Mouse (Mus musculus) cortical plate, adult 2 months (tissue): ENCODE measurements at regions not wholly inside any gene's neighbourhood (a gene's known extent, or its start where the extent isn't known, plus 50 kb on each side); places are given as distances from the start of the nearest gene placed in this dataset.

ENCODE experiments used
- CTCF ChIP-seq: fragments of 200-500 bp; IDR thresholded peaks from 2 replicates; pipeline ENCODE4 v1.5.1; 2011; ENCODE audit warnings: mild to moderate bottlenecking, control low read depth, low read length; ENCODE audit not compliant: insufficient read depth; ENCODE audit errors: extremely low read depth
- POLR2A ChIP-seq: fragments of 200-500 bp; IDR thresholded peaks from 2 replicates; pipeline ENCODE4 v1.6.1; 2011; ENCODE audit warnings: mild to moderate bottlenecking, low read length, control low read depth; ENCODE audit not compliant: insufficient read depth; ENCODE audit errors: extremely low read depth

- no peak for TF ChIP-seq CTCF
- no peak for TF ChIP-seq POLR2A
Observed at GRCm38 (mm10) chr14:74113116-74113515, 452.1 kb downstream of the Gm21750 start.
